ENCODE assay signal across 16 mouse cellular contexts in the genomic region with DNA sequence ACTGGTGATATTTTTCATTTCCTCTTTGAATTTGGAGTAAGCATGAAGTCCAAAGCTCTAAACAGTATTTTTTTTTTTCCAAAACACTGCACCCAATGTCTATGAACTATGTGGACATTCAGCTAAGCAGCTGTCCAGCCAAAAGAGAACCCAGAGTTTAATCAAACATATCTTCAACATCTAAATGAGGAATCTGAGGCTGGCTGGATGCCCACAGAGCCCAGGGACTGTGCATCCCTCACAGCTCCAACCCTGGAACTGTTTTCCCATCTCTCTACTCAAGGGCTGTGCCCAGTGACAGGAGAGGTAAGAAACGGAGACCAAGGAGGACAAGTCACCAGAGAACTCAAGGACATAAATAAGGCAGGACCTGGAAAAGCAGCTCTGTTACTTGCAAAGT. TPM values are rescaled to one million over a fixed set of nuclear protein-coding genes. Genes with fewer than 3 reads are reported as not detected.
DNase-seq lines count a peak whose midpoint lies in the region; TF ChIP-seq lines count a peak whose summit lies in the region.
"Had no signal": no experiment of that assay in that cellular context is flagged by ENCODE, and none has a peak within 500 bp of the region (broad histone marks: within the 10 kb centered on the region; RNA-seq: fewer than 3 reads in every experiment).

No protein-coding gene starts in this region.

- no peak for TF ChIP-seq CTCF in lung, adult 2 months (IDR thresholded peaks at IDR 0.05; ENCODE audit: insufficient read depth, low read length)

- peaks cover 4% of the 10 kb centered on the region; the same call in 1 of the 2 replicates for H3K4me1 ChIP-seq in lung, adult 2 months (ENCODE audit: control insufficient read depth, insufficient read depth, low read length)

- peak; percentile 40 for DNase-seq in cerebellum, adult 9-11 months
- DNase-seq in cerebellum, postnatal 36 days: no peak
- peak; percentile 47 to 52 for DNase-seq in kidney, postnatal 4 days
- DNase-seq in kidney, adult 8-10 months: no peak
- DNase-seq in lung, postnatal 36 days: peak; percentile 39
- DNase-seq in lung, adult 2 months: no peak
- DNase-seq in urinary bladder, postnatal 36 days (ENCODE audit: low spot score in 2 of 2): no peak
- DNase-seq: adrenal gland, postnatal 36 days; B cell, adult 2 months; heart, postnatal 36 days; kidney, adult 18-20 months; liver had no signal

- no peak overlapping the region for H3K4me3 ChIP-seq in lung, adult 2 months (replicated peaks; ENCODE audit: extremely low read depth, low read depth, low read length)
- H3K4me3 ChIP-seq: forebrain, embryonic 15.5 days; heart, embryonic 15.5 days; hindbrain, embryonic 13.5 days; limb, embryonic 10.5 days had no signal

- WGBS in lung, adult 2 months: 56% methylated on average over 1 of the region's 1 CpGs

- no peak for TF ChIP-seq POLR2A in lung, adult 2 months (IDR thresholded peaks at IDR 0.05; ENCODE audit: borderline replicate concordance, extremely low read depth, low read depth, low read length)

RNA-seq across cellular contexts. Expression of a gene that starts 2.8 kb away (rescaled TPM):
- 13.5 and 15.0 TPM in 2 replicates for polyA plus RNA-seq in lung, adult 2 months (2012; rRNA removed)

Comparison
In these comparisons a context has a peak if more than half of its experiments do, and no peak if none do; other contexts are left out.
1. DNase-seq: peak in cerebellum, adult 9-11 months (single experiment), kidney, postnatal 4 days (2 of 2) and lung, postnatal 36 days (single experiment); none in cerebellum, postnatal 36 days (0 of 2), kidney, adult 8-10 months (0 of 2), lung, adult 2 months (single experiment) and urinary bladder, postnatal 36 days (0 of 2).